Mouse (Mus musculus): ENCODE results near the gene Sh2d6.

Sh2d6 gene

GRCm38 (mm10) chr6:72521607-72522006 lies at the start of gene Sh2d6:
Sh2d6 (minus strand) TSS chr6:72521707.
- DNase-seq (ENCODE audit: low read depth), result no peak

- no peak for DNase-seq (ENCODE audit: low read depth)
Observed at GRCm38 (mm10) chr6:72570644-72571397, 49.3 kb upstream of the Sh2d6 start.

GRCm38 (mm10) chr6:72568736-72569135 lies 47.2 kb upstream of the Sh2d6 start:
- no peak for DNase-seq (ENCODE audit: low read depth)

- DNase-seq (ENCODE audit: low read depth), result no peak
Observed at GRCm38 (mm10) chr6:72567508-72567907, 46.0 kb upstream of the Sh2d6 start.

GRCm38 (mm10) chr6:72566044-72566443 lies 44.5 kb upstream of the Sh2d6 start:
- peak; percentile 63 for DNase-seq (ENCODE audit: low read depth)

GRCm38 (mm10) chr6:72565506-72565905 lies 44.0 kb upstream of the Sh2d6 start:
- no peak for DNase-seq (ENCODE audit: low read depth)

GRCm38 (mm10) chr6:72562894-72563293 lies 41.4 kb upstream of the Sh2d6 start:
- DNase-seq (ENCODE audit: low read depth), result no peak

GRCm38 (mm10) chr6:72562486-72562885 lies 41.0 kb upstream of the Sh2d6 start:
- DNase-seq (ENCODE audit: low read depth), result no peak

- DNase-seq (ENCODE audit: low read depth), result no peak
Observed at GRCm38 (mm10) chr6:72560801-72561200, 39.3 kb upstream of the Sh2d6 start.

GRCm38 (mm10) chr6:72553079-72553412 lies 31.5 kb upstream of the Sh2d6 start:
- DNase-seq (ENCODE audit: low read depth), result no peak

GRCm38 (mm10) chr6:72552171-72553078 lies 30.9 kb upstream of the Sh2d6 start:
- peak; percentile 83 for DNase-seq (ENCODE audit: low read depth)

GRCm38 (mm10) chr6:72550503-72551100 lies 29.1 kb upstream of the Sh2d6 start:
- no peak for DNase-seq (ENCODE audit: low read depth)

GRCm38 (mm10) chr6:72550025-72550424 lies 28.5 kb upstream of the Sh2d6 start:
- no peak for DNase-seq (ENCODE audit: low read depth)

GRCm38 (mm10) chr6:72549041-72549580 lies 27.6 kb upstream of the Sh2d6 start:
- peak; percentile 82 for DNase-seq (ENCODE audit: low read depth)

- DNase-seq (ENCODE audit: low read depth), result no peak
Observed at GRCm38 (mm10) chr6:72547862-72548261, 26.4 kb upstream of the Sh2d6 start.

- DNase-seq (ENCODE audit: low read depth), result no peak
Observed at GRCm38 (mm10) chr6:72547121-72547520, 25.6 kb upstream of the Sh2d6 start.

GRCm38 (mm10) chr6:72545377-72545776 lies 23.9 kb upstream of the Sh2d6 start:
- DNase-seq (ENCODE audit: low read depth), result no peak

GRCm38 (mm10) chr6:72544283-72544987 lies 22.9 kb upstream of the Sh2d6 start, which contains the start of gene Capg:
Capg (plus strand) TSS chr6:72544391.
- DNase-seq (ENCODE audit: low read depth), result peak; percentile 81

GRCm38 (mm10) chr6:72543265-72543850 lies 21.9 kb upstream of the Sh2d6 start:
- DNase-seq (ENCODE audit: low read depth), result peak; percentile 66

GRCm38 (mm10) chr6:72538562-72539031 lies 17.1 kb upstream of the Sh2d6 start:
- peak; percentile 61 for DNase-seq (ENCODE audit: low read depth)

GRCm38 (mm10) chr6:72537998-72538500 lies 16.5 kb upstream of the Sh2d6 start:
- DNase-seq (ENCODE audit: low read depth), result no peak
